Mouse (Mus musculus): ENCODE measurements around the gene Gm20696. TPM values are rescaled to one million over a fixed set of nuclear protein-coding genes. Genes with fewer than 3 reads are reported as not detected.

Gm20696 gene
- polyA plus RNA-seq, 1 experiment from 2014 or later = 1.7 TPM

DNA sequence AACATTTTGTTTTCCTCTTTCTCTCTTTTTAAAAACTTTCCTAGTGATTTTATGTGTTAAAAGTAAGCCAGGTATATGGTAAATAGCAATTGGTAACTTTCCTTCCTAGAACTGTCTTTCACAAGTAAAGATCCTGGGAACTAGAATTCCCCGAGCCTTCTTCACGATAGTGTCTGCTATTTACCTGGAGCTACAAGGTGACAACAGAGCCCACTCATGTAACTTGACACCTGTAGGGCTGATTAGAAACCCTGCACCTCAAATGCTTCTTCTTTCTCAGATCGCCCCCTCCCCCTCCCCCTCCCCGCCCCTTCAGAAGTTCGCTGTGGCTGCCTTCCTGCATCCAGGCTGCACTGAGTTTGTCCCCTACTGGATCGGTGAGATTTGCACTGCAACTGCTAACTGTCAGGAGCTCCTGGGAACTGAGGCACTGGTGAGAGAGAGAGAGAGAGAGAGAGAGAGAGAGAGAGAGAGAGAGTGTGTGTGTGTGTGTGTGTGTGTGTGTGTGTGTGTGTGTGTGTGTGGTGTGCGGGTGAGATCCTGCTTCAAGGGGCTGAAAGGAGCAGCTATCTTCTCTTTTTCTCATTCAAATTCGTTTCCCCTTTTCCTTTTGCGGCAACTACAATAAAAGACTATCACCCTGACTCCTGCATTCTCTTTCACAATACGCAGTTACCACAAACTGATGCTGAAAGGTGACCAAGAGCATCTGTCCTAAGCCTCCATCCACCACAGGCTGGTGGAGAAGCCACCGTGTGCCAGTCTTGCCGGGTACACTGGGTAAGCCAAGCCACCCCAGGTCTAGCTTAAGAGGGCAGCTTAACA lies 403.3 kb downstream of the Gm20696 start:
- ATAC-seq (ENCODE audit: extremely low read depth, insufficient number of reproducible peaks, low FRiP score, low TSS enrichment) = no peak
- Histone ChIP-seq H3K4me2 (peak overlapping the region; percentile 55), H3K36me3 (no peaks in the 10 kb centered on the region), H3K4me1 (peaks cover 77% of the 10 kb centered on the region), H3K27me3 (replicated peaks) (no peaks in the 10 kb centered on the region), H3K27ac (replicated peaks) (peak overlapping the region; percentile 43), H3K9me3 (no peaks in the 10 kb centered on the region), H3K4me3 (no peak overlapping the region), H3K9ac (peak overlapping the region; percentile 54)
- 17% methylated on average over 12 of the region's 12 CpGs for WGBS

- WGBS = 34% methylated on average over 4 of the region's 4 CpGs
- Histone ChIP-seq H3K9me3 (no peaks in the 10 kb centered on the region), H3K4me3 (no peak overlapping the region), H3K9ac (peak overlapping the region; percentile 24; the same call in 1 of the 2 replicates), H3K27me3 (replicated peaks) (no peaks in the 10 kb centered on the region), H3K27ac (replicated peaks) (no peak overlapping the region), H3K4me1 (peaks cover 63% of the 10 kb centered on the region), H3K36me3 (no peaks in the 10 kb centered on the region), H3K4me2 (no peak overlapping the region)
- ATAC-seq (ENCODE audit: extremely low read depth, insufficient number of reproducible peaks, low FRiP score, low TSS enrichment) = no peak
These were observed 404.9 kb downstream of the Gm20696 start for GRCm38 (mm10) chr6:99261737-99262130.

DNA sequence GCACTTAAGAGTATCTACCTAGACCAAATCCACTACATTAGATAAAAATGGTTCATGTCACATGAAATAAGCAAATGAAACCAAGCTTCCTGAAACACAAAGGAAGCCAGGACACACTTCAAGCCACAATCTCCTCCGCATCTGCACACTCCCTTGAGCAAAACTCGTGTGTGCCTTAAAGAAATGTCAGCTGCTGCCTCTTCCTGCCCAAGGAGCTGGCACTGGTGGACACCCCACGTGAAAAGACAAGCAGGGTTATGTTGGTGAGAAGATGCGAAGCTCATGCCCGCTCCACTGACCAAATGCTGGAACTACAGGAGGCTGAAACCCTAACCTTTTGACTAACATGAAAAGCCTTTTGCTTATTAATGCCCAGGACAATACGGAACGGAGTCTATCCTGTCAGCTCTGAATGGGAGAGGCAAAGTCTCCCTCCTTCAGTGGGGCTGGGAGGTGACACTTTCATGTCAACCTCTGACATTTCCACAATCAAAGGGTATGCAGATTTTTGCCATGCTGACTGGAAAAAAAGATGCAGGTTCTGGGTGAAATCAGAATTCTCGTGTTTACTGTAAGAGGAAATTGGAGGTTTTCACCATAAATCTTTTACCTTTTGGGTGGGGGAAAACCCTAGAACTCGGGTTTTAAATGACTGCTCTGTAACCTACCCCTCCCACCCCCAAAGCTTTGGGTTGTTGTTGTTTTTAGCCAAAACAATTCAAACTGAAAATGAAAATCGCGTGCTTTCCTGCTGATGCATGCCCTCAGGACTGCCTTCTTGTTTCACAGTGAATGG lies 405.5 kb downstream of the Gm20696 start:
- WGBS = 68% methylated on average over 11 of the region's 11 CpGs
- no peak overlapping the region for H3K9ac ChIP-seq
- ATAC-seq (ENCODE audit: extremely low read depth, insufficient number of reproducible peaks, low FRiP score, low TSS enrichment) = no peak
- H3K27me3 ChIP-seq (replicated peaks) = no peaks in the 10 kb centered on the region
- H3K27ac ChIP-seq (replicated peaks) = no peak overlapping the region
- H3K9me3 ChIP-seq = no peaks in the 10 kb centered on the region
- H3K4me1 ChIP-seq = peaks cover 57% of the 10 kb centered on the region
- no peaks in the 10 kb centered on the region for H3K36me3 ChIP-seq
- H3K4me3 ChIP-seq = no peak overlapping the region
- H3K4me2 ChIP-seq = no peak overlapping the region

DNA sequence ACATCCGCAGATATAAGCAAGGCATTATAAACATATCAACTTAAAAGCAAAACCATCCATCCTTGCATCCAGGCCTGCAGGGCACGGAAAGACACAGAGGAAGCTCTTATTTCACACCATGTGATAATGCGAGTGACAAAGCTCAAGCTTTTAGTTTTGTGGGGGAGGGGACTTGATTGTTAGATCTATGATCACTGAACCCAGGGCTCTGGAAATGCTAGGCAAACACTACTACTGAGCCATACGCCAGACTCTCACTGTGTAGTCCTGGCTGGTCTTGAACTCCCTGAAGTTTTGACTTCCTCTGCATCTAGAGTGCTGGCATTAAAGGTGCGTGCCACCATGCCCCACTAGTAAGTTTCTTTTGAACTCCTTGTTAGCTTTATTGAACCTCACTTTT lies 408.3 kb downstream of the Gm20696 start:
- H3K9me3 ChIP-seq = no peaks in the 10 kb centered on the region
- no peak overlapping the region for H3K4me2 ChIP-seq
- no peak overlapping the region for H3K9ac ChIP-seq
- H3K27ac ChIP-seq (replicated peaks) = no peak overlapping the region
- 74% methylated on average over 5 of the region's 5 CpGs for WGBS
- ATAC-seq (ENCODE audit: extremely low read depth, insufficient number of reproducible peaks, low FRiP score, low TSS enrichment) = no peak
- no peaks in the 10 kb centered on the region for H3K36me3 ChIP-seq
- no peak overlapping the region for H3K4me3 ChIP-seq
- H3K27me3 ChIP-seq (replicated peaks) = no peaks in the 10 kb centered on the region
- peaks cover 37% of the 10 kb centered on the region for H3K4me1 ChIP-seq

GRCm38 (mm10) chr6:99257676-99258075 lies 408.9 kb downstream of the Gm20696 start:
- H3K27me3 ChIP-seq (replicated peaks) = no peaks in the 10 kb centered on the region
- no peak overlapping the region for H3K4me2 ChIP-seq
- H3K4me3 ChIP-seq = no peak overlapping the region
- H3K27ac ChIP-seq (replicated peaks) = no peak overlapping the region
- no peak for ATAC-seq (ENCODE audit: extremely low read depth, insufficient number of reproducible peaks, low FRiP score, low TSS enrichment)
- no peaks in the 10 kb centered on the region for H3K36me3 ChIP-seq
- H3K9me3 ChIP-seq = no peaks in the 10 kb centered on the region
- H3K4me1 ChIP-seq = peaks cover 31% of the 10 kb centered on the region
- H3K9ac ChIP-seq = no peak overlapping the region
- WGBS = 69% methylated on average over 2 of the region's 2 CpGs

DNA sequence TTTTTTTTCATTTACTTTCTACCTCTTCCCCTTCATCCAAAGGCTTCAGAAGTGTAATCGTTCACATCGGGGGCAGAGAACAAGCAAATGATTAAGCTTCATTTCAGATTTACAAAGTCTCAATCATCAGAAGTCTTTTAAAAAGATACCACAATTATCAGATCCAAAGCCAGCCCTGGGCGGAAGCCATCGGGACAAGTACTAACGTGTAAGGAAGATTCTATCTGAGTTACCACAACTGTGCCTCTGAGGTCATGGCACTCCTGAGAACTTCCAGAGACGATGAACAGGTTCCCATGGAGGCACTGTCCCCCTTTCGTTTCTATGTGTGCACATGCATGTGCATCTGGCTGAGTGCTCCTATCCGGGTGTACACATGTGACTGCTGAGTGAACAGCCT lies 413.3 kb downstream of the Gm20696 start:
- H3K4me2 ChIP-seq = no peak overlapping the region
- H3K4me1 ChIP-seq = peaks cover 22% of the 10 kb centered on the region
- WGBS = 64% methylated on average over 8 of the region's 8 CpGs
- H3K27ac ChIP-seq (replicated peaks) = no peak overlapping the region
- H3K9ac ChIP-seq = no peak overlapping the region
- no peak for ATAC-seq (ENCODE audit: extremely low read depth, insufficient number of reproducible peaks, low FRiP score, low TSS enrichment)
- no peak overlapping the region for H3K4me3 ChIP-seq
- H3K36me3 ChIP-seq = no peaks in the 10 kb centered on the region
- H3K9me3 ChIP-seq = no peaks in the 10 kb centered on the region
- no peaks in the 10 kb centered on the region for H3K27me3 ChIP-seq (replicated peaks)

DNA sequence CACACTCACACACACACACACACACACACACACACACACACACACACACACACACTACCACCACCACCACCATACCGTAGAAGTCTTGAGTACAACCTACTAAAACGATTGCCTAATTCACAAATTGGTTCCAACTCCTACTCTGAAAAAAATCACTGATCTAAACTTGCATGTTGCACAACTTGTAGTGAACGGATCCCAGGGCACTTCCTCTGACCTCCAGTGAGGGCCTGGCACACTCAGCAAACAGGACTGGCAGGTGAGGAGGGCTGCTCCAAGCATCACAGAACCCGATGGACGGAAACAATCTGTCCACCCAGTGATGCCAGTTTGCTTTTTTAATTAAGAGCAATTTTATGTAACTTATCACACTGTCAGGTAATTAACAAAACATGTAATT lies 413.8 kb downstream of the Gm20696 start:
- no peak overlapping the region for H3K4me3 ChIP-seq
- H3K4me2 ChIP-seq = no peak overlapping the region
- no peaks in the 10 kb centered on the region for H3K36me3 ChIP-seq
- H3K4me1 ChIP-seq = peaks cover 22% of the 10 kb centered on the region
- no peak overlapping the region for H3K9ac ChIP-seq
- no peak overlapping the region for H3K27ac ChIP-seq (replicated peaks)
- WGBS = 76% methylated on average over 5 of the region's 5 CpGs
- no peak for ATAC-seq (ENCODE audit: extremely low read depth, insufficient number of reproducible peaks, low FRiP score, low TSS enrichment)
- no peaks in the 10 kb centered on the region for H3K9me3 ChIP-seq
- no peaks in the 10 kb centered on the region for H3K27me3 ChIP-seq (replicated peaks)

GRCm38 (mm10) chr6:99251924-99252323 lies 414.7 kb downstream of the Gm20696 start:
- Histone ChIP-seq H3K9me3 (no peaks in the 10 kb centered on the region), H3K27ac (replicated peaks) (peak overlapping the region; percentile 56), H3K9ac (no peak overlapping the region), H3K27me3 (replicated peaks) (no peaks in the 10 kb centered on the region), H3K4me1 (peaks cover 22% of the 10 kb centered on the region), H3K4me2 (no peak overlapping the region), H3K4me3 (no peak overlapping the region), H3K36me3 (0 out of 2 replicates have a peak, but pooled peaks cover 4% of the 10 kb centered on the region)
- no peak for ATAC-seq (ENCODE audit: extremely low read depth, insufficient number of reproducible peaks, low FRiP score, low TSS enrichment)
- 72% methylated on average over 4 of the region's 4 CpGs for WGBS

DNA sequence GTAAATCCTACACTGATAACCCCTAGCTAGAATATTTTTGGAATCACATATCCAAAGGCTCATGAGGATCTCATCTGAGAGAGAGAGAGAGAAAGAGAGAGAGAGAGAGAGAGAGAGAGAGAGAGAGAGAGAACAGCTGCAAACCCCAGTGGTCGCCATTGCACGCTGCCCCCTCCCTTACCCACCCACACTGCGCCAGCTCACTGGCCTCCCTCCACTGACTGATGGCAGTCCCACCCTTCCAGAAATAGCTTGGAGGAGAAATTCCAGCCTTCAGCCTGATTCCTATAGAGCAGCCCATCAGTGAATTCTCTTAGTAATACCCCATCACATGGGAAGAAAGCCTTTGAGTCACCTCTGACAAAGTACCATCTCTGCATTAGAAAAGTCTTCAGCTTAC lies 415.4 kb downstream of the Gm20696 start:
- 34% methylated on average over 3 of the region's 3 CpGs for WGBS
- ATAC-seq (ENCODE audit: extremely low read depth, insufficient number of reproducible peaks, low FRiP score, low TSS enrichment) = no peak
- Histone ChIP-seq H3K4me1 (peaks cover 22% of the 10 kb centered on the region), H3K27me3 (replicated peaks) (no peaks in the 10 kb centered on the region), H3K27ac (replicated peaks) (peak overlapping the region; percentile 56), H3K9me3 (no peaks in the 10 kb centered on the region), H3K4me3 (no peak overlapping the region), H3K36me3 (0 out of 2 replicates have a peak, but pooled peaks cover 4% of the 10 kb centered on the region), H3K9ac (no peak overlapping the region), H3K4me2 (no peak overlapping the region)

DNA sequence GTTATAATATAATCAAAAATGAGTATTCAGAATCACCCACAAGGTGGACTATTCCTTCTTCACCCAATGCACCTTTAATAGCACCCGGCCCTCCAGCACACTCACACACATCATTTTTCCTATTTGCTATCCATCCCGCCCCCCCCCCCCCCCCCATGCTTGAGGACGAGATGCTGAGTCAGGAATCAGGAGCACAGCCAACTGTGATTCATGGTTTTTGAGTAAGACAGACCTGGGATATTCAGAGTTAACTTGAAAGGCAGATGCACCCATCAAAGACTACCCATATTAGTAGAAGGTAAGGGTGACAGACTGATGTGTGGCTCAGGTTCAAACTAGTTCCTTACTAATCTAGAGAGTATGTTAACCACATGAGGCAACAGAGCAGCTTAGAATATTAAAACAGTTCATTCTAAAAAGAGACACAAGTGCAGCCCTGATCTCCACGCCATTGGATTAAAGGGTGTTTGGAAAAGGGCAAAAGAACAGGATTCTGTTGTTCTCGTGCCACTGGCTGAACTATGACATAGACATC lies 417.0 kb downstream of the Gm20696 start:
- WGBS = 74% methylated on average over 5 of the region's 5 CpGs
- Histone ChIP-seq H3K4me3 (no peak overlapping the region), H3K27me3 (replicated peaks) (no peaks in the 10 kb centered on the region), H3K36me3 (0 out of 2 replicates have a peak, but pooled peaks cover 4% of the 10 kb centered on the region), H3K27ac (replicated peaks) (no peak overlapping the region), H3K9me3 (no peaks in the 10 kb centered on the region), H3K4me1 (peaks cover 25% of the 10 kb centered on the region), H3K4me2 (no peak overlapping the region), H3K9ac (no peak overlapping the region)
- no peak for ATAC-seq (ENCODE audit: extremely low read depth, insufficient number of reproducible peaks, low FRiP score, low TSS enrichment)

- Histone ChIP-seq H3K27ac (replicated peaks) (no peak overlapping the region), H3K4me1 (peaks cover 23% of the 10 kb centered on the region), H3K36me3 (0 out of 2 replicates have a peak, but pooled peaks cover 4% of the 10 kb centered on the region), H3K9ac (no peak overlapping the region), H3K9me3 (no peaks in the 10 kb centered on the region), H3K27me3 (replicated peaks) (no peaks in the 10 kb centered on the region), H3K4me3 (no peak overlapping the region), H3K4me2 (no peak overlapping the region)
- ATAC-seq (ENCODE audit: extremely low read depth, insufficient number of reproducible peaks, low FRiP score, low TSS enrichment) = no peak
- WGBS = 80% methylated on average over 8 of the region's 8 CpGs
These were observed 418.2 kb downstream of the Gm20696 start for GRCm38 (mm10) chr6:99248396-99248795.

All from heart, embryonic 13.5 days (tissue).